Mouse (Mus musculus): Measurements from ENCODE around the gene Zfp943. TPM values are rescaled to one million over a fixed set of nuclear protein-coding genes. Genes with fewer than 3 reads are reported as not detected.

Gene Zfp943
- 19.0 TPM for polyA plus RNA-seq (2017; shearing (Covaris generic))

DNA sequence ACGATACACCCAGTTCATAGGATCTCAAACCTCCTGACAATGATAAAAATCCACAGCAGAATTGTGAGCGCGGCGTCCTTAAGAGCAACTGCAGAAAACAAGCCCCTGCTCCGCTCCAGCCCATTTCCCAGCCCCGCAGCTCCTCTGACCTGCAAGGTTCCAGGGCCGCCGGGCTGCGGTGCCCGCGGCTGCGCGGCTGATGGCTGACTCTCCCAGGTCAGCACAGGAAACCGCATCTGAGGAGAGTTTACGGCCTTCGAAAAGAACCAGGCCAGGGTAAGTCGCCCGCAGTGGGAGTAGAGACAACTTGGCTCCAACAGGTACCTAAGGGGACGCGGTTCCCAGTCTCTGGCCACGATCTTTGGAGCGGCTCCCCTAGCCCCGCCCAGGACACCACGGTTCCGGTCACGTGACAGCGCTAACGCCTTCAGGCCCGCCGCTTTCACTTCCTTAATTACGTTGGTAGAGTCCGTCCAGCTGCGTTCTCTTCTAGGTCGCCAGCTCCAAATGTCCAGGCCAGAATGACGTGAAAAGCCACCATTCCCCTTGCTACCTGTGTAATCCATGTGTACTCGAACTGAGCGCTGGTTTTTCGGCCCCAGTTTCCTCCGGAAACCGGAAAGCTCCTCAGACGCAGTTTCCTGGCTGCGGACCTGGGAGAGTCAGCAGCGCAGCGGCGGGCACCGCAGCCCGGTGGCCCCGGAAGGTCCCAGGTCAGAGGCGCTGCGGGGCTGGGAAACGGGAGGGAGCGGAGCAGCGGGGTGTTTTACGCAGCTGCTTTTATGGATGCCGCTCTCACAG is at the start of gene Zfp943, which contains the start of gene Zfp942:
Gene Zfp943 (plus strand): TSS at position 446 of the 801 bp plus-strand sequence.
Gene Zfp942 (minus strand): TSS at position 358 of the 801 bp plus-strand sequence.

Other genes starting within 250 kb of the Zfp943 start
- gene Zfp229, start 231.8 kb upstream of the Zfp943 start, polyA plus RNA-seq (2017; shearing (Covaris generic)), result 0.71 TPM
- gene Zfp820, start 116.8 kb upstream of the Zfp943 start, polyA plus RNA-seq (2017; shearing (Covaris generic)), result 0.43 TPM
- 18.5 TPM for gene Zfp995, start 52.6 kb upstream of the Zfp943 start, polyA plus RNA-seq (2017; shearing (Covaris generic))
- 37.4 TPM for gene Zfp942, start 88 bp upstream of the Zfp943 start, polyA plus RNA-seq (2017; shearing (Covaris generic))
- gene Zfp947, start 203.6 kb downstream of the Zfp943 start, polyA plus RNA-seq (2017; shearing (Covaris generic)), result 2.1 TPM

Data from CD4-positive, CD25-positive, alpha-beta regulatory T cell, adult 9 weeks (primary cell).